Mouse (Mus musculus): ENCODE results near the gene Mn1. TPM values are rescaled to one million over a fixed set of nuclear protein-coding genes. Genes with fewer than 3 reads are reported as not detected.

Mn1 gene
- polyA plus RNA-seq, 1 experiment from 2014 or later = 4.3 TPM

DNA sequence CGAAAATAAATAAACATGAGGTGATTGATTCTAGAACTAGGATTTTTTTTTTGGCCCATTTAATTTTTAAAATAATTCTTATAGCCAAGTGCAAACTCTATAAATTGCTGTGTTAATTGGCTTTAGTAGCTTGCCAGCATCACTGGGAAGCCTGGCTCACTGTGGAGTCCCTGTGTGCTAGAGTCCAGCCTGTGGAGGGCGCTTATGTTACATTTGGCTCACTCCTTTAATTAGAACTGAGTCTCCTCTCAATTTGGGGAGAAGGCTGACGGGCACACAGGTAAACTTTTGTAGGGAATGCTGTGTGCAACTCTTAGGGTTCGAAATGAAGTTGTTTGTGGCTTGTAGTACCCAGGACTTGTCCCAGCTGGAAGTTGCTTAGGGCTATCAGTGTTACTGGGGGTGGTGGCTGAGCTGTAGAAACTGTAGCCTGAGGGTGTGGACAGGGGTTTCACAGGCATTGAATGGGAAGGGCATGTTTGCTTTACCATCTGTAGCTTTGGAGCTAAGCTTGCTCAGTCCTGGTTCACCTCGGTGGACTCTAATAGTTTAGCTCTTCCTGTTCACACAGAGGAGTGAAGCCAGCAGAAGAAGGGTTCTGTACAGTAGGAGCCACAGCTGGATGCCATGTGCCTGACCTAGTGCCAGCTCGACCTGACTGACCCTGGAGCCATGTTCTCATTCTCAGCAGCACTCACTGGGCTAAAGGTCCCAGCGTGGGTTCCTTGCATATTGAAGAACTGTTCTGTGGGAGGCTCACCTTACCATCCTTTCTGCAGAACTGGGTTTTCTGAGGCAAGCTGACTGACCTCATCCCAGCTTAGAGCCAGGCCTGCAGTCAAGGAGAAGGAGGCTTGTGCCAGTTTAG, 38.8 kb upstream of the Mn1 start:
- no peak overlapping the region for H3K9ac ChIP-seq (ENCODE audit: low read depth, low read length)
- 73% methylated on average over 7 of the region's 7 CpGs for WGBS
- H3K36me3 ChIP-seq (ENCODE audit: insufficient read depth, low read length) = peaks cover 40% of the 10 kb centered on the region

GRCm38 (mm10) chr5:111383335-111383734, 33.8 kb upstream of the Mn1 start:
- Histone ChIP-seq H3K9ac (ENCODE audit: low read depth, low read length) (no peak overlapping the region), H3K36me3 (ENCODE audit: insufficient read depth, low read length) (peaks cover 67% of the 10 kb centered on the region), H3K27me3 (ENCODE audit: insufficient read depth, low read length) (no peaks in the 10 kb centered on the region), H3K4me3 (replicated peaks; ENCODE audit: low read depth, low read length) (no peak overlapping the region), H3K4me1 (replicated peaks; ENCODE audit: insufficient read depth, low read length) (no peaks in the 10 kb centered on the region), H3K27ac (no peak overlapping the region), H3K9me3 (replicated peaks; ENCODE audit: low read length) (no peaks in the 10 kb centered on the region), H3K4me2 (ENCODE audit: low read length) (no peak overlapping the region)
- WGBS = 82% methylated on average over 5 of the region's 5 CpGs
- ATAC-seq (replicated peaks; ENCODE audit: low FRiP score, low read depth) (no peak), DNase-seq (ENCODE audit: low spot score) (no peak)
- no peak for TF ChIP-seq CTCF (IDR thresholded peaks at IDR 0.05; ENCODE audit: low read depth)

More for the DNA sequence above, 38.8 kb upstream of the Mn1 start:
- no peak for DNase-seq (ENCODE audit: low spot score)
- Histone ChIP-seq H3K4me3 (replicated peaks; ENCODE audit: low read depth, low read length) (no peak overlapping the region), H3K4me1 (replicated peaks; ENCODE audit: insufficient read depth, low read length) (no peaks in the 10 kb centered on the region), H3K27ac (no peak overlapping the region), H3K4me2 (ENCODE audit: low read length) (no peak overlapping the region), H3K27me3 (ENCODE audit: insufficient read depth, low read length) (no peaks in the 10 kb centered on the region), H3K9me3 (replicated peaks; ENCODE audit: low read length) (no peaks in the 10 kb centered on the region)
- no peak for ATAC-seq (replicated peaks; ENCODE audit: low FRiP score, low read depth)
- peak; percentile 17; the same call in 1 of the 2 replicates for TF ChIP-seq CTCF (IDR thresholded peaks at IDR 0.05; ENCODE audit: low read depth)

- no peaks in the 10 kb centered on the region for H3K9me3 ChIP-seq (replicated peaks; ENCODE audit: low read length)
- H3K27me3 ChIP-seq (ENCODE audit: insufficient read depth, low read length) = no peaks in the 10 kb centered on the region
- H3K4me3 ChIP-seq (replicated peaks; ENCODE audit: low read depth, low read length) = no peak overlapping the region
- H3K36me3 ChIP-seq (ENCODE audit: insufficient read depth, low read length) = peaks cover 18% of the 10 kb centered on the region
- WGBS = 77% methylated on average over 10 of the region's 10 CpGs
- 0 out of 2 replicates have a peak, but pooled peaks cover 7% of the 10 kb centered on the region for H3K4me1 ChIP-seq (replicated peaks; ENCODE audit: insufficient read depth, low read length)
- no peak overlapping the region for H3K9ac ChIP-seq (ENCODE audit: low read depth, low read length)
- H3K27ac ChIP-seq = no peak overlapping the region
- ATAC-seq (replicated peaks; ENCODE audit: low FRiP score, low read depth) (no peak), DNase-seq (ENCODE audit: low spot score) (no peak)
- H3K4me2 ChIP-seq (ENCODE audit: low read length) = no peak overlapping the region
- no peak for TF ChIP-seq CTCF (IDR thresholded peaks at IDR 0.05; ENCODE audit: low read depth)
These were observed 26.3 kb upstream of the Mn1 start for GRCm38 (mm10) chr5:111390911-111391310.

DNA sequence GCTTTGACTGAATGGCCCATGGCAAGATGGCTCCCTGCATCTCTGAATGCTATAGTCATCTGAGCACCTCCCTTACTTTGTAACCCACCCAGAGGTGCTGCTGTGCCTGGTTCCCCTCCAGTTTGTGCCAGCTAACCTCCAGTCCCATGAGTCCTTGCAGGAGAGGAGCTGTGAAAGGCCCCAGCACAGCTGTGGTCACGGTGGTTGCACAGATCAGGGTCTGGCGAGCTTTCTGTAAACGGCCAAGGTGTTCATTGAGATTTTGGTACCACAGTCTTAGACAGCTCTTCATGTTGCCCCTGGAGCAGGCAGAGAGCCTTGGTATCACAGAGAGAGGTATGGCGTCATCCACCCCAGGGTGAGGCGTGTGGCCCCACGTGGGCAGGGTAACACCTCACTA, 25.7 kb upstream of the Mn1 start:
- no peak overlapping the region for H3K4me2 ChIP-seq (ENCODE audit: low read length)
- WGBS = 77% methylated on average over 6 of the region's 6 CpGs
- no peak for TF ChIP-seq CTCF (IDR thresholded peaks at IDR 0.05; ENCODE audit: low read depth)
- H3K27me3 ChIP-seq (ENCODE audit: insufficient read depth, low read length) = no peaks in the 10 kb centered on the region
- DNase-seq (ENCODE audit: low spot score) (no peak), ATAC-seq (replicated peaks; ENCODE audit: low FRiP score, low read depth) (no peak)
- peaks cover 14% of the 10 kb centered on the region for H3K36me3 ChIP-seq (ENCODE audit: insufficient read depth, low read length)
- no peak overlapping the region for H3K9ac ChIP-seq (ENCODE audit: low read depth, low read length)
- H3K4me1 ChIP-seq (replicated peaks; ENCODE audit: insufficient read depth, low read length) = 0 out of 2 replicates have a peak, but pooled peaks cover 7% of the 10 kb centered on the region
- H3K27ac ChIP-seq = no peak overlapping the region
- no peak overlapping the region for H3K4me3 ChIP-seq (replicated peaks; ENCODE audit: low read depth, low read length)
- H3K9me3 ChIP-seq (replicated peaks; ENCODE audit: low read length) = no peaks in the 10 kb centered on the region

GRCm38 (mm10) chr5:111393346-111394197, 23.6 kb upstream of the Mn1 start:
- ATAC-seq (replicated peaks; ENCODE audit: low FRiP score, low read depth) = peak; percentile 80
- no peak overlapping the region for H3K4me3 ChIP-seq (replicated peaks; ENCODE audit: low read depth, low read length)

More at GRCm38 (mm10) chr5:111393346-111394197, 23.6 kb upstream of the Mn1 start:
- Histone ChIP-seq H3K4me2 (ENCODE audit: low read length) (peak overlapping the region; percentile 25; the same call in 1 of the 2 replicates), H3K27ac (no peak overlapping the region), H3K36me3 (ENCODE audit: insufficient read depth, low read length) (no peaks in the 10 kb centered on the region), H3K27me3 (ENCODE audit: insufficient read depth, low read length) (no peaks in the 10 kb centered on the region), H3K4me1 (replicated peaks; ENCODE audit: insufficient read depth, low read length) (0 out of 2 replicates have a peak, but pooled peaks cover 7% of the 10 kb centered on the region), H3K9me3 (replicated peaks; ENCODE audit: low read length) (no peaks in the 10 kb centered on the region), H3K9ac (ENCODE audit: low read depth, low read length) (no peak overlapping the region)
- 13% methylated on average over 17 of the region's 17 CpGs for whole genome bisulfite sequencing
- TF ChIP-seq CTCF (IDR thresholded peaks at IDR 0.05; ENCODE audit: low read depth) = no peak
- peak; percentile 61 for DNase-seq (ENCODE audit: low spot score)

All from kidney, postnatal 0 days (tissue).